Mouse (Mus musculus) monocyte, adult 59 days (primary cell): ENCODE measurements around the gene Ifitm1. TPM values are rescaled to one million over a fixed set of nuclear protein-coding genes. Genes with fewer than 3 reads are reported as not detected.

Experiments used
- total RNA-seq, 2 experiments: library from RNA; stranded (reverse); gene quantifications; one replicate each; pipeline ENCODE4 v1.2.4; 2023

The Ifitm1 gene
- total RNA-seq = 10 to 100 TPM; 85.9 to 92.5 TPM

DNA sequence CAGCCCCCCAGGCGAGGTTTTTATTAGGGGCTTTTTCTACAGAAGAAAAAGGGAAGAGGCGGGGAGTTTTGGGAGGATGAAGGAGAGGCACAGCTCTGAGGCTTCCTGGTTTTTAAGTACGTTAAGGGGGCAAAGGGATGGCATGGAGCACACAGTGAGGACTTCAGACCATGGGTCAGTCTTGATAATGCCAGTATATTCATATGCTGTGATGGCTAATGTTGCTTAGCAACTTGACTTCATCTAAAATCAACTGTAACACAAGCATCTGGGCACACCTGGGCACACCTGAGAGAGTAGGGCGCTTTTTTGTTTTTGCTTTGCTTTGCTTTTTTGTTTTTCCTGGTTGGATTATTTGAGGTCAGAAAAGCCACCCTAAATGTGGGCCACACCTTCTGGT is at the start of gene Ifitm1:
TSS of gene Ifitm1 (plus strand) at position 301 of the 400 bp plus-strand sequence.

GRCm38 (mm10) chr7:140920418-140921029 is 46.5 kb upstream of the Ifitm1 start, which contains the start of gene Nlrp6:
Gene Nlrp6 (plus strand): TSS chr7:140920902.

GRCm38 (mm10) chr7:140941222-140942051 is 25.6 kb upstream of the Ifitm1 start, which contains the start of gene Pgghg:
Gene Pgghg (plus strand): TSS chr7:140941391.

GRCm38 (mm10) chr7:140949824-140950530 is 17.0 kb upstream of the Ifitm1 start, which contains the start of gene Ifitm5:
Gene Ifitm5 (minus strand): TSS chr7:140950291.

GRCm38 (mm10) chr7:140955758-140956555 is 11.1 kb upstream of the Ifitm1 start, which contains the start of the genes Gm45717 and Ifitm2:
Gene Gm45717 (minus strand): TSS chr7:140955937.
Gene Ifitm2 (minus strand): TSS chr7:140955987.

DNA sequence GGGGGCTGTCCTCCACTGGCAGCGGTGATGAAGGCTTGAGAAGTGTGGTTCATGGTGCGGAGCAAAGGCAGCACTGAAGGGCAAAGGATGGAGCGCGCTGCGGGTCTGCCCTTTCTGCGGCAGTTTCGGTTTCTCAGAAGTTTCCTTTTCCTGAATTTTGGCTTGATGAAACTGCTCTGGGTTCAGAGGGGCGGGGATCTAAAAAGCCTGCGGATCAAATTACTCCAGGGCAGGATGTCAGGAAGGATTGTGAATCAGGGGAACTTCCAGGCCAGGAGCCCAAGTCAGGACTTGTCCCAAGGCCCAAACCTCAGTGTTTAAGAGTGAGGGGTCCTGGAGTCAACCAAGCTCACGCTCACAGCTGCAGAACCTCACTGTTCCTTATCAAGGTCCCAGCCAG is 43.6 kb downstream of the Ifitm1 start, which contains the start of gene Ifitm3:
TSS of gene Ifitm3 (minus strand) at position 178 of the 400 bp plus-strand sequence.

DNA sequence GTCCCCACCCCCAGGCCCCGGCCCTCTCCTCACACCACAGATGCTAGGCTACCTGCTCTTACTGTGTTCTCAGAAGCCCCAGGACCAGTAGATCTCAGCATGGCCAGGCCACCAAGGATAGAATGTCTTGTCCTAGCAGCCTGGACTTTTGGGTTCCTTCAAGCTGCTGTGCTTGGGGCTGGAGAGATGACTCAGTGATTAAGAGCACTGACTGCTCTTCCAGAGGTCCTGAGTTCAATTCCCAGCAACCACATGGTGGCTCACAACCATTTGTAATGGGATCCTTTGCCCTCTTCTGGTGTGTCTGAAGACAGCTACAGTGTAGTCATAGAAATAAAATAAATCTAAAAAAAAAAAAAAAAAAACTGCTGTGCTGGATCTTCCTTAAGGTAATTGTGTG is 50.8 kb downstream of the Ifitm1 start, which contains the start of gene Ifitm6:
TSS of gene Ifitm6 (minus strand) at position 101 of the 400 bp plus-strand sequence.

Other genes with a start within 250 kb of the Ifitm1 start
- gene Cyp2e1, start 203.5 kb upstream of the Ifitm1 start, total RNA-seq = not detected
- not detected for gene Syce1, start 179.4 kb upstream of the Ifitm1 start, total RNA-seq
- under 1 TPM in 1 of 2 experiments, not detected in 1; 0.16 TPM for gene Zfp941, start 145.0 kb upstream of the Ifitm1 start, total RNA-seq
- gene Urah, start 132.2 kb upstream of the Ifitm1 start, total RNA-seq = not detected
- gene Scgb1c1, start 121.7 kb upstream of the Ifitm1 start, total RNA-seq = not detected
- not detected for gene Odf3, start 119.4 kb upstream of the Ifitm1 start, total RNA-seq
- gene Gm45785, start 110.9 kb upstream of the Ifitm1 start, total RNA-seq = not detected
- 100 to 1,000 TPM in 1 of 2 experiments, 10 to 100 TPM in 1; 99.0 to 111 TPM for gene Ric8a, start 110.3 kb upstream of the Ifitm1 start, total RNA-seq
- gene Bet1l, start 109.6 kb upstream of the Ifitm1 start, total RNA-seq = 10 to 100 TPM; 20.9 to 27.1 TPM
- 10 to 100 TPM; 75.0 to 81.5 TPM for gene Psmd13, start 85.3 kb upstream of the Ifitm1 start, total RNA-seq
- gene Sirt3, start 84.9 kb upstream of the Ifitm1 start, total RNA-seq = 10 to 100 TPM; 11.4 to 16.2 TPM
- gene Cox8b, start 66.8 kb upstream of the Ifitm1 start, total RNA-seq = not detected
- gene Nlrp6, start 46.3 kb upstream of the Ifitm1 start, total RNA-seq = not detected
- 10 to 100 TPM; 21.1 to 25.3 TPM for gene Pgghg, start 25.8 kb upstream of the Ifitm1 start, total RNA-seq
- gene Ifitm5, start 16.9 kb upstream of the Ifitm1 start, total RNA-seq = 1 to 10 TPM; 3.9 to 6.1 TPM
- gene Gm45717, start 11.3 kb upstream of the Ifitm1 start, total RNA-seq = not detected
- 1,000 to 10,000 TPM; 1,104 to 1,118 TPM for gene Ifitm2, start 11.2 kb upstream of the Ifitm1 start, total RNA-seq
- gene Ifitm3, start 43.5 kb downstream of the Ifitm1 start, total RNA-seq = 1,000 to 10,000 TPM; 1,975 to 2,125 TPM
- gene Ifitm6, start 50.7 kb downstream of the Ifitm1 start, total RNA-seq = 100 to 1,000 TPM; 424 to 464 TPM
- gene Gm17387, start 61.9 kb downstream of the Ifitm1 start, total RNA-seq = not detected
- gene B4galnt4, start 93.9 kb downstream of the Ifitm1 start, total RNA-seq = under 1 TPM in 1 of 2 experiments, not detected in 1; 0.27 TPM
- gene Pkp3, start 111.0 kb downstream of the Ifitm1 start, total RNA-seq = 1 to 10 TPM; 5.5 to 7.9 TPM
- 1 to 10 TPM; 3.8 to 9.0 TPM for gene Sigirr, start 133.4 kb downstream of the Ifitm1 start, total RNA-seq
- gene Ano9, start 150.6 kb downstream of the Ifitm1 start, total RNA-seq = not detected
- gene Ptdss2, start 155.2 kb downstream of the Ifitm1 start, total RNA-seq = 1 to 10 TPM; 6.3 to 8.8 TPM
- 100 to 1,000 TPM; 144 to 160 TPM for gene Rnh1, start 205.6 kb downstream of the Ifitm1 start, total RNA-seq
- gene Hras, start 226.8 kb downstream of the Ifitm1 start, total RNA-seq = 10 to 100 TPM; 24.5 to 27.3 TPM
- 1 to 10 TPM; 5.6 to 6.2 TPM for gene Lrrc56, start 226.9 kb downstream of the Ifitm1 start, total RNA-seq
- not detected for gene Lmntd2, start 246.9 kb downstream of the Ifitm1 start, total RNA-seq
- 1 to 10 TPM; 1.8 to 2.8 TPM for gene Rassf7, start 248.6 kb downstream of the Ifitm1 start, total RNA-seq